Mouse (Mus musculus) cortical plate, adult 2 months (tissue): Measurements from ENCODE around the gene Sulf2.

Experiments
- CTCF ChIP-seq: fragments of 200-500 bp; IDR thresholded peaks from 2 replicates; pipeline ENCODE4 v1.5.1; 2011; ENCODE audit warnings: mild to moderate bottlenecking, control low read depth, low read length; ENCODE audit not compliant: insufficient read depth; ENCODE audit errors: extremely low read depth
- POLR2A ChIP-seq: fragments of 200-500 bp; IDR thresholded peaks from 2 replicates; pipeline ENCODE4 v1.6.1; 2011; ENCODE audit warnings: mild to moderate bottlenecking, low read length, control low read depth; ENCODE audit not compliant: insufficient read depth; ENCODE audit errors: extremely low read depth

- TF ChIP-seq CTCF (no peak), POLR2A (no peak)
Measured at GRCm38 (mm10) chr2:166100309-166101262, 54.9 kb downstream of the Sulf2 start.
